Mouse (Mus musculus) forebrain, embryonic 14.5 days (tissue): Measurements from ENCODE around the gene Sertad1. TPM values are rescaled to one million over a fixed set of nuclear protein-coding genes. Genes with fewer than 3 reads are reported as not detected.

ENCODE experiments used
- ATAC-seq: fragments of 200-750 bp; cut with Nextera tagmentation; 2 replicates; pipeline ENCODE4 v1.8.0; 2017; ENCODE audit warnings: mild to moderate bottlenecking, moderate library complexity
- DNase-seq: peaks from one replicate; pipeline ENCODE4 v3.0.0-alpha.2; 2015; ENCODE audit warnings: low spot score
- H3K27ac ChIP-seq: fragments of 300-500 bp; sonication (generic); 2 replicates; pipeline ENCODE4 v1.5.1; 2014; ENCODE audit warnings: low read depth, mild to moderate bottlenecking, control low read depth, low read length, moderate library complexity
- H3K27me3 ChIP-seq: fragments of 300-500 bp; sonication (generic); replicated peaks from 2 replicates; pipeline ENCODE4 v1.6.1; 2014; ENCODE audit warnings: low read length, control low read depth, mixed read lengths; ENCODE audit not compliant: control insufficient read depth, insufficient read depth
- H3K36me3 ChIP-seq: fragments of 300-500 bp; sonication (generic); 2 replicates; pipeline ENCODE4 v1.6.1; 2014; ENCODE audit warnings: low read length, control low read depth; ENCODE audit not compliant: control insufficient read depth, insufficient read depth
- H3K4me1 ChIP-seq: fragments of 300-500 bp; sonication (generic); 2 replicates; pipeline ENCODE4 v1.6.1; 2014; ENCODE audit warnings: antibody characterized with exemption, low read length, control low read depth; ENCODE audit not compliant: control insufficient read depth, insufficient read depth
- H3K4me2 ChIP-seq: fragments of 300-500 bp; sonication (generic); 2 replicates; pipeline ENCODE4 v1.6.1; 2014; ENCODE audit warnings: mild to moderate bottlenecking, control low read depth, low read length
- H3K4me3 ChIP-seq: fragments of 300-500 bp; sonication (generic); 2 replicates; pipeline ENCODE4 v1.5.1; 2014; ENCODE audit warnings: low read depth, low read length, control low read depth
- H3K9ac ChIP-seq: fragments of 300-500 bp; sonication (generic); 2 replicates; pipeline ENCODE4 v1.6.1; 2014; ENCODE audit warnings: mild to moderate bottlenecking, low read length, control low read depth, moderate library complexity
- H3K9me3 ChIP-seq: fragments of 300-500 bp; sonication (generic); replicated peaks from 2 replicates; pipeline ENCODE4 v1.6.1; 2016; ENCODE audit warnings: low read length, control low read depth, mixed read lengths; ENCODE audit not compliant: control insufficient read depth
- WGBS: fragments of 180-500 bp; shearing (Covaris S2); extraction: QIAGEN DNeasy Blood & Tissue Kit; methylation state at CpG from one replicate; pipeline ENCODE4 v1.1.7; 2014; 5-methylcytosine and 5-hydroxymethylcytosine counted together
- polyA plus RNA-seq: library from polyadenylated mRNA; unstranded; fragments of >200 nt; fragmentation: Nextera tagmentation; extraction: Ambion mirVana; gene quantifications from 2 replicates; pipeline ENCODE4 v1.2.1, GENCODE M21; 2014

Gene Sertad1
- polyA plus RNA-seq, 1 experiment from 2014 or later: 9.7 TPM

DNA sequence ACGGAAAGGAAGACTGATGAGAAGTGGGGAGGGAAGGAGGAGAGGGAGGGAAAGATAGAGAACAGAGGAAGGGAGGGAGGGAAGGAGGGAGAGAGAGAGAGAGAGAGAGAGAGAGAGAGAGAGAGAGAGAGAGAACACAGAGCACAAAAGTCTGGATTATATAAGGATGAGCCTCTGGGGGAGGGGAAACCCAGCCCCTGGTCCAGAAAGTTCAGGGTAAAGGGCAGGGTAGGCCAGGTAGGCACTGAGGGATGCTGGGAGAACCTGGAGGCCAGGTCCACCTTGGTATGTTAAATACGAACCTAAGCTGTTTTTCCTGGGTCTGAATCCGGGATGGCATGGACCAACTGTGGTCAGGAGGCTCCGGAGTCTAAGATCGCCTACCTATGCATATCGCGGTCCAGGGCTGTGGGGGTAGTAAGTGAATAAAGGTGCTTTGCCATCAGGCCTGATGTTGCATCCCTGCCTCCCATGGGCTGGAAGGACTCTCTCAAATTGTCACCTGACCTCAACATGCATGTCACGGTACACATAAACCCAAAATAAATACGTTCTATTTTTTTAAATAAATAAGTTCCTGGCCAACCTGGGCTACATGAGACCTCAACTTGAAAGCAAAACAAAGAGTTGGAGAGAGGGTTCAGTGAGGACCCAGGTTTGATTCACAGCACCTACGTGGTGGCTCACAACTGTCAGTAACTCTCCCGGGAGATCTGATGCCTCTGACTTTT is 15.2 kb upstream of the Sertad1 start:
- H3K4me2 ChIP-seq: no peak overlapping the region
- 91% methylated on average over 11 of the region's 11 CpGs for WGBS
- H3K4me3 ChIP-seq: no peak overlapping the region
- peaks cover 5% of the 10 kb centered on the region for H3K36me3 ChIP-seq
- DNase-seq: no peak
- H3K9ac ChIP-seq: no peak overlapping the region
- no peak overlapping the region for H3K27ac ChIP-seq
- peaks cover 3% of the 10 kb centered on the region; the same call in 1 of the 2 replicates for H3K4me1 ChIP-seq
- no peaks in the 10 kb centered on the region for H3K9me3 ChIP-seq
- H3K27me3 ChIP-seq: no peaks in the 10 kb centered on the region
- ATAC-seq: no peak

DNA sequence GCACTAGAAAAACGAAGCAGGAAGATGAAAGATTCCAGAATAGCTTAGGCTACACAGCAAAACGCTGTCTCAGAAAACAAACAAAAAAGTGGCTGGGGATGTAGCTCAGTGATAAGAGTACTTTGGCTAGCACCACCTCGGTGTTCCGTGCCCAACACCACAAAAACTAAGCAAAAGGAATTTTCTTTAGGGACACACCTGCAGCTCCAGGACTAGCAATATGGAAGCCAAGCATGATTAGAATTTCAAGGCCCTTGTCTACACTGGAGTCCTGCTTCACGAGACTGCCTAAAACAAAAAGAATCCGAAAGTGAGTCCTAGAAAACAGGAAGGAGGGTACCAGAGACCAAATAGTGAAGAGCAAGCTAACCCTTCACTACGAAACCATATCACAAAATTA is 14.1 kb upstream of the Sertad1 start:
- Histone ChIP-seq H3K4me3 (peak overlapping the region; percentile 63), H3K4me1 (peaks cover 3% of the 10 kb centered on the region; the same call in 1 of the 2 replicates), H3K4me2 (peak overlapping the region; percentile 90), H3K36me3 (peaks cover 9% of the 10 kb centered on the region), H3K27me3 (no peaks in the 10 kb centered on the region), H3K27ac (peak overlapping the region; percentile 6; the same call in 1 of the 2 replicates), H3K9ac (peak overlapping the region; percentile 3; the same call in 1 of the 2 replicates), H3K9me3 (no peaks in the 10 kb centered on the region)
- WGBS: 40% methylated on average over 7 of the region's 7 CpGs
- DNase-seq: no peak
- ATAC-seq: no peak

- H3K9ac ChIP-seq: peak within 1 kb of the TSS; percentile 66
Observed at GRCm38 (mm10) chr7:27473156-27473834, 13.4 kb upstream of the Sertad1 start, which contains the start of gene Sertad3. Gene Sertad3, plus strand, starts transcription at chr7:27473768.

DNA sequence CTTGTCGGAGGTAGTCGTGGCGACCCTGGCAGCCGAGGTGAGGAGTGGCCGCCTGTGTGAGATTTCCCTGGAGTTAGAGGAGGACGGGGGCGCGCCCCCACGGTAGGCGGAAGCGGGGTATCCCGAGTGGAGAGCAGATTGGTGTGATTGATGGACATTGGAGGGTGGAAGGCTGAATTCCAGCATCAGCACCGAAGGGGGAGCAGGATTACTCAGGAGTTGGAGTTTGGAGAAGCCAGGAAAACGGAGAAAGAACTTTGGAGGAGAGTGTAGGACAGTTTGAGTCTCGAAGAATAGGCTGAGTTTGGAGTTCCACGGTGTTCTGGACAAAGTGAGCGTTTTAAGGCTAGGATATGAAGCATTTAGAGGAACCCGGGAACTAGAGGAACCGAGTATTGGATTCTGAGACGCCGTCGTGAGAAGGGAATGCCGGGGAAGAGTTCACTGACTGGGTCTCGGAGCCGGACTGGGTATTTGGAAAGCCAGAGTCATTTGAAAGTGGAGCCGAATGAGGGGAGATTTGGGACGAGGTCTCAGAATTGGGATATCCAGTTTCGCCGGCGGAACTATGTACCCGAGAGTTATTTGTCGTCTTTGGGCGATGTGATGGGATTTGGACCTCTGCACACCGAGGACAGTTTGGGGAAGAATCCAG is 12.7 kb upstream of the Sertad1 start:
- ATAC-seq (no peak), DNase-seq (no peak)
- H3K4me1 ChIP-seq: peaks cover 3% of the 10 kb centered on the region; the same call in 1 of the 2 replicates
- H3K36me3 ChIP-seq: peaks cover 13% of the 10 kb centered on the region
- peak overlapping the region; percentile 82 for H3K27ac ChIP-seq
- peak overlapping the region; percentile 63 for H3K4me3 ChIP-seq
- H3K9ac ChIP-seq: peak overlapping the region; percentile 66
- H3K9me3 ChIP-seq: no peaks in the 10 kb centered on the region
- WGBS: under 1% methylated on average over 34 of the region's 34 CpGs
- H3K4me2 ChIP-seq: peak overlapping the region; percentile 90
- H3K27me3 ChIP-seq: no peaks in the 10 kb centered on the region

More at GRCm38 (mm10) chr7:27473156-27473834, 13.4 kb upstream of the Sertad1 start, which contains the start of gene Sertad3:
- peak; percentile 91 for ATAC-seq
- under 1% methylated on average over 36 of the region's 36 CpGs for WGBS
- peak within 1 kb of the TSS; percentile 90 for H3K4me2 ChIP-seq
- H3K4me3 ChIP-seq: peak within 1 kb of the TSS; percentile 63
- peaks cover 13% of the 10 kb centered on the region for H3K36me3 ChIP-seq
- no peaks in the 10 kb centered on the region for H3K9me3 ChIP-seq
- peaks cover 3% of the 10 kb centered on the region; the same call in 1 of the 2 replicates for H3K4me1 ChIP-seq
- H3K27ac ChIP-seq: peak within 1 kb of the TSS; percentile 82
- DNase-seq: peak; percentile 98
- no peaks in the 10 kb centered on the region for H3K27me3 ChIP-seq

DNA sequence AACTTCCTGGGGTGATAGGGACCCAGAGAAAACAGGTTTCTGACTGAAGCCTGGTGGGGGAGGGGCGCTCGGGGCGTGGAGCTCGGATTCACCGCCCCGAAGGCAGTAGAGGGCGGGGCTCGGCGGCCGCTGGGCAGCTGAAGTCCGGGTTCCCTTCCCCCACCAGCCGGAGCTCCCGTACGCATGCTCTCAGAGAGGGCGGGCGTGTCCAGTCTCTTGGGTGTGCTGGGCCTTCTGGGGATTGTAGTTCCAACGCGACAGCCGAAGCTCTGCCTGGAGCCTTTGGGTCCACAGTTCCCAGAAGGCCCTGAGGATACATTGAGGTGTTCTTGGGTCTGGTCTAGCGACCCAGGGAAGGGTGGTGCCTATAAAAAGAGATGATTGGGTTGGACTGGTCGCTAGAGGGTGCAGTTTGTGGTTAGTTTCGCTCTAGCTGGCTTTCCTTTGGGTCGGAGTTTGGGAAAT is 12.2 kb upstream of the Sertad1 start:
- peak overlapping the region; percentile 90 for H3K4me2 ChIP-seq
- H3K36me3 ChIP-seq: peaks cover 13% of the 10 kb centered on the region
- DNase-seq (peak; percentile 99), ATAC-seq (peak; percentile 92)
- H3K9me3 ChIP-seq: no peaks in the 10 kb centered on the region
- peaks cover 3% of the 10 kb centered on the region; the same call in 1 of the 2 replicates for H3K4me1 ChIP-seq
- H3K27me3 ChIP-seq: no peaks in the 10 kb centered on the region
- peak overlapping the region; percentile 82 for H3K27ac ChIP-seq
- peak overlapping the region; percentile 66 for H3K9ac ChIP-seq
- WGBS: 2% methylated on average over 23 of the region's 23 CpGs
- H3K4me3 ChIP-seq: peak overlapping the region; percentile 63

GRCm38 (mm10) chr7:27475596-27475995 is 11.1 kb upstream of the Sertad1 start:
- Histone ChIP-seq H3K9me3 (no peaks in the 10 kb centered on the region), H3K36me3 (peaks cover 13% of the 10 kb centered on the region), H3K9ac (no peak overlapping the region), H3K27ac (no peak overlapping the region), H3K4me3 (no peak overlapping the region), H3K4me2 (no peak overlapping the region), H3K4me1 (peaks cover 3% of the 10 kb centered on the region; the same call in 1 of the 2 replicates), H3K27me3 (no peaks in the 10 kb centered on the region)
- no peak for ATAC-seq
- DNase-seq: no peak
- WGBS: 96% methylated on average over 2 of the region's 2 CpGs

GRCm38 (mm10) chr7:27476098-27476635 is 10.5 kb upstream of the Sertad1 start:
- no peak overlapping the region for H3K27ac ChIP-seq
- no peak for DNase-seq
- H3K9ac ChIP-seq: no peak overlapping the region
- H3K27me3 ChIP-seq: no peaks in the 10 kb centered on the region
- no peak overlapping the region for H3K4me3 ChIP-seq
- WGBS: 96% methylated on average over 14 of the region's 14 CpGs
- no peak overlapping the region for H3K4me2 ChIP-seq
- peaks cover 3% of the 10 kb centered on the region; the same call in 1 of the 2 replicates for H3K4me1 ChIP-seq
- ATAC-seq: no peak
- peaks cover 13% of the 10 kb centered on the region for H3K36me3 ChIP-seq
- H3K9me3 ChIP-seq: no peaks in the 10 kb centered on the region

DNA sequence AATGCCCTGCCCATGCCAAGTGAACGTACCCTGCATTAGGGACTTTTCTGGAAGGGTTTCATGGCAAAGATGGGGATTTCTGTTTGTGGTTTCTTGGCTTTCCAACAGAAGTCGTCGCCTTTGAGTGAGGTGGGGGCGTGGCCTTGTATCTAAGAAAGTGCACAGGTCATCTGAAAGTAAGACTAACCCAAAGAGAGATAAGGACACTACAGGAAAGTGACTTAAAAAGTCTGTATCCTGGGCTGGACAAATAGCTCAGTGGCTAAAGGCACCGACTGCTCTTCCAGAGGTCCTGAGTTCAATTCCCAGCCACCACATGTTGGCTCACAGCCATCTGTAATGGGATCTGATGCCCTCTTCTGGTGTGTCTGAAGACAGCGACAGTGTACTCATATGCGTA is 8.1 kb upstream of the Sertad1 start:
- no peak overlapping the region for H3K4me3 ChIP-seq
- WGBS: 88% methylated on average over 7 of the region's 7 CpGs

More for the DNA sequence above, 8.1 kb upstream of the Sertad1 start:
- no peak overlapping the region for H3K9ac ChIP-seq
- no peak overlapping the region for H3K4me2 ChIP-seq
- DNase-seq (no peak), ATAC-seq (no peak)
- no peaks in the 10 kb centered on the region for H3K9me3 ChIP-seq
- H3K27ac ChIP-seq: no peak overlapping the region
- H3K4me1 ChIP-seq: peaks cover 3% of the 10 kb centered on the region; the same call in 1 of the 2 replicates
- H3K27me3 ChIP-seq: no peaks in the 10 kb centered on the region
- H3K36me3 ChIP-seq: peaks cover 13% of the 10 kb centered on the region
